Mouse (Mus musculus) E14TG2a.4 (cell line): ENCODE results near the gene Adamts6.

Experiments
- H3K27me3 ChIP-seq: 2 replicates; pipeline ENCODE4 v1.6.1; 2014; ENCODE audit warnings: low read length, control low read depth; ENCODE audit not compliant: insufficient read depth
- H3K36me3 ChIP-seq: 2 replicates; pipeline ENCODE4 v1.6.1; 2014; ENCODE audit warnings: low read length, control low read depth; ENCODE audit not compliant: insufficient read depth
- H3K4me1 ChIP-seq: replicated peaks from 2 replicates; pipeline ENCODE4 v1.6.1; 2014; ENCODE audit warnings: low read depth, low read length, control low read depth
- H3K4me3 ChIP-seq: replicated peaks from 2 replicates; pipeline ENCODE4 v1.5.1; 2014; ENCODE audit warnings: mild to moderate bottlenecking, low read length
- H3K9me3 ChIP-seq: 2 replicates; pipeline ENCODE4 v1.6.1; 2014; ENCODE audit warnings: low read length, control low read depth
- CTCF ChIP-seq: conservative IDR thresholded peaks from 2 replicates; pipeline ENCODE4 v1.5.1; 2014; ENCODE audit warnings: low read length
- NANOG ChIP-seq: IDR thresholded peaks from 2 replicates; pipeline ENCODE4 v1.6.1; 2014; ENCODE audit warnings: borderline replicate concordance, low read length, mixed read lengths
- POU5F1 ChIP-seq: IDR thresholded peaks from 2 replicates; pipeline ENCODE4 v1.6.1; 2014; ENCODE audit warnings: low read length, borderline replicate concordance

Adamts6 gene

GRCm38 (mm10) chr13:104525656-104526055 is 238.0 kb downstream of the Adamts6 start:
- no peaks in the 10 kb centered on the region for H3K27me3 ChIP-seq
- no peaks in the 10 kb centered on the region for H3K36me3 ChIP-seq
- TF ChIP-seq POU5F1: no peak
- TF ChIP-seq NANOG: no peak
- no peak for TF ChIP-seq CTCF
- H3K4me3 ChIP-seq: no peak overlapping the region
- no peaks in the 10 kb centered on the region for H3K4me1 ChIP-seq
- H3K9me3 ChIP-seq: peaks cover 4% of the 10 kb centered on the region

DNA sequence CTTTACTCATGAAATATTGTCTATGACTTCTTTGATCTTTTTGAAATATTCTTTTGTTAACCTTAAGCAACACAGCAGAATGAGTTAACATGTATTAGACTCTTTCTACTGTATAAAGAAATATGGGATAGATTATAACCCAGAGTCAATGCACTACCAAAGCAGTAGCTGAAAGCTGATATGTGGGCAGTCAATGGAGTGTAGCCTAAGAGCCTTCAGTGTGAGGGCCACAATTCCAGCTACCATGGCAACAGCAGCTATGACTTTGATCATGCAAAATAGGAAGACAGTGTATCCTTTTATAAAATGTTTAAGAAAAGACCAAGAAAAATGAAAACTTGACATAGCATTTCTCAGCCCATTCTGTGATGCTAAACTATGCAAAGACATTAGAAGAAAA is 241.6 kb downstream of the Adamts6 start:
- no peaks in the 10 kb centered on the region for H3K9me3 ChIP-seq
- no peak for TF ChIP-seq POU5F1
- TF ChIP-seq NANOG: no peak
- TF ChIP-seq CTCF: no peak

GRCm38 (mm10) chr13:104531841-104532240 is 244.2 kb downstream of the Adamts6 start:
- H3K36me3 ChIP-seq: no peaks in the 10 kb centered on the region
- no peaks in the 10 kb centered on the region for H3K27me3 ChIP-seq
- H3K4me3 ChIP-seq: peak overlapping the region; percentile 68
- TF ChIP-seq NANOG: no peak
- no peak for TF ChIP-seq POU5F1
- no peak for TF ChIP-seq CTCF
- no peaks in the 10 kb centered on the region for H3K9me3 ChIP-seq
- H3K4me1 ChIP-seq: 0 out of 2 replicates have a peak, but pooled peaks cover 4% of the 10 kb centered on the region

More for the DNA sequence above, 241.6 kb downstream of the Adamts6 start:
- H3K4me3 ChIP-seq: no peak overlapping the region
- H3K4me1 ChIP-seq: 0 out of 2 replicates have a peak, but pooled peaks cover 4% of the 10 kb centered on the region
- no peaks in the 10 kb centered on the region for H3K36me3 ChIP-seq
- H3K27me3 ChIP-seq: no peaks in the 10 kb centered on the region

- no peaks in the 10 kb centered on the region for H3K27me3 ChIP-seq
- no peaks in the 10 kb centered on the region for H3K36me3 ChIP-seq
- no peaks in the 10 kb centered on the region for H3K9me3 ChIP-seq
- H3K4me3 ChIP-seq: no peak overlapping the region
- H3K4me1 ChIP-seq: 0 out of 2 replicates have a peak, but pooled peaks cover 4% of the 10 kb centered on the region
- TF ChIP-seq NANOG: no peak
- TF ChIP-seq CTCF: no peak
- no peak for TF ChIP-seq POU5F1
Observed at GRCm38 (mm10) chr13:104532723-104533122, 245.1 kb downstream of the Adamts6 start.

- H3K36me3 ChIP-seq: no peaks in the 10 kb centered on the region
- no peaks in the 10 kb centered on the region for H3K27me3 ChIP-seq
- H3K4me1 ChIP-seq: 0 out of 2 replicates have a peak, but pooled peaks cover 4% of the 10 kb centered on the region
- peaks cover under 1% of the 10 kb centered on the region; the same call in 1 of the 2 replicates for H3K9me3 ChIP-seq
- TF ChIP-seq CTCF (no peak), POU5F1 (no peak), NANOG (no peak)
- no peak overlapping the region for H3K4me3 ChIP-seq
Observed at GRCm38 (mm10) chr13:104533806-104534495, 246.3 kb downstream of the Adamts6 start.

DNA sequence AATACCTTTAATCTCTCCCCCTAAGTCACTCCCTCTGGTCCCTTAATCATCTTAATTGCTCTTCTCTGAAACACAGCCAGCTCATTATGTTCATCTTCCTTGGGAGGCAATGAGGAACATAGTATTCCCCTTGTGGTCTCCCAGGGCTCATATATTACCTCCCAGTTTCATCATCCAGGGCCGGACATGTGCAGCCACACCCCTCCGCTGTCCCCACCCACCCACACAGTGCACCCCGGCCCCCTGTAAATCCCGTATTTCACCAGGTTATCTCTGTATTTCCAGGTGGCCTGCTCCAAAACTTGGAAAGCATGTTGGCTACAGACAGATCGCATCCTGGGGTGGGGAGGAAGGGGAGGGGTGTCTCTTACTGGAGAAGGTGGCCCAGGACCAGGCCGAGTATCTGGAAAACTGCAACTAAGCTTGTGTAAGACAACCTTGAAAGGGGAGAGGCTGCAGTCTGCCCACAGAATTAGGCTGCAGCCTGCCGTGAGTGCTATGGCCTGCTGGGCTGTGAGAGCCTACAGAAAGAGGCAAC is 253.3 kb downstream of the Adamts6 start:
- Histone ChIP-seq H3K4me1 (peaks cover 8% of the 10 kb centered on the region; the same call in 1 of the 2 replicates), H3K27me3 (peaks cover 8% of the 10 kb centered on the region), H3K9me3 (peaks cover 11% of the 10 kb centered on the region), H3K4me3 (no peak overlapping the region), H3K36me3 (no peaks in the 10 kb centered on the region)
- no peak for TF ChIP-seq POU5F1
- no peak for TF ChIP-seq CTCF
- TF ChIP-seq NANOG: no peak

- H3K27me3 ChIP-seq: peaks cover 8% of the 10 kb centered on the region
- H3K4me3 ChIP-seq: no peak overlapping the region
- peaks cover 11% of the 10 kb centered on the region for H3K9me3 ChIP-seq
- no peaks in the 10 kb centered on the region for H3K36me3 ChIP-seq
- TF ChIP-seq POU5F1 (no peak), CTCF (no peak), NANOG (no peak)
- peaks cover 8% of the 10 kb centered on the region; the same call in 1 of the 2 replicates for H3K4me1 ChIP-seq
Observed at GRCm38 (mm10) chr13:104542123-104542758, 254.6 kb downstream of the Adamts6 start.

DNA sequence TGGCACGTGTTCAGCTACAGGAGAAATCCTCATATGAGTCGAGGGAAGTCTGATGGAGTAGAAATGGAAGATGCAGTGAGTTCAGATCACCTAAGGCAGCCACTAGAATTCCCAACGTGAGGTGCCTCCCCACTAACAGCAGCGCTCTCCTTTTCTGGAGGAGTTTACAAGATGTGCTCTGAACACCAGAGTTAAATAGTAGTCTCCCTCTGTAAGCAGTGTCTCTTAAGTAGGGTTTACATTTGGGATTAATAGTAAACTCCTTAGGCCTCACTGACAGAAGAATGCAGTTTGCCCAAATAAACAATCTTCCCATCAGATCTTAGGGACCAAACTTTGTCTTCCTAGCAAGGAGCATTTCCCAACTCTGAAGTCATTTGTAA is 255.1 kb downstream of the Adamts6 start:
- peaks cover 11% of the 10 kb centered on the region for H3K9me3 ChIP-seq
- TF ChIP-seq NANOG (no peak), POU5F1 (no peak)
- no peak overlapping the region for H3K4me3 ChIP-seq
- peaks cover 8% of the 10 kb centered on the region for H3K27me3 ChIP-seq
- H3K36me3 ChIP-seq: no peaks in the 10 kb centered on the region
- H3K4me1 ChIP-seq: peaks cover 8% of the 10 kb centered on the region; the same call in 1 of the 2 replicates
